Mouse (Mus musculus): Measurements from ENCODE around the gene Gng4. TPM values are rescaled to one million over a fixed set of nuclear protein-coding genes. Genes with fewer than 3 reads are reported as not detected.

The Gng4 gene
- polyA plus RNA-seq, 2 experiments = 0.02 TPM; not detected in 1

DNA sequence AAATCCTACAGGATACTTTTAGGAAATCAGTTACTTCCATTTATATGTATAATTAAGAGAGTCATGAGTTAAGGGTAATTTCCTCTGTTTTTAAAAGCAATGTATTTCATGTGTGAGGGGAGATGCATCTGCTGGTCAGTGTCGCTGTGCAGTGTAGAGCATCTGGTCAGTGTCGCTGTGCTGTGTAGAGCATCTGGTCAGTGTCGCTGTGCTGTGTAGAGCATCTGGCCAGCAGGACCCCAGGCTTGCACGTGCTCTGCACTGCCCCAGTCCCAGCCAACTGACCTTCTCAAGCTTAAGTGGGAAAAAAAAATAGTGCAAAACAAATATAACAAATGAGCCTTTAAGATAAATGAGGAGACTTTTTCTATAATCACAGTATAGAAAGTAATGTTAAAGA, 73.3 kb downstream of the Gng4 start:
- Histone ChIP-seq H3K4me1 (replicated peaks; ENCODE audit: control insufficient read depth in 2 of 2, insufficient read depth in 2 of 2, low read length in 1 of 2) (no peaks in the 10 kb centered on the region), H3K9me3 (ENCODE audit: control insufficient read depth, low read length) (no peaks in the 10 kb centered on the region), H3K4me3 (ENCODE audit: insufficient read depth in 1 of 2, low read depth in 2 of 2, low read length in 2 of 2) (no peak overlapping the region), H3K27me3 (ENCODE audit: control insufficient read depth, insufficient read depth, low read length) (no peaks in the 10 kb centered on the region), H3K9ac (replicated peaks) (no peak overlapping the region), H3K36me3 (replicated peaks; ENCODE audit: control insufficient read depth, insufficient read depth, low read depth) (no peaks in the 10 kb centered on the region), H3K4me2 (ENCODE audit: low read depth) (no peak overlapping the region), H3K27ac (no peak overlapping the region)
- ATAC-seq (ENCODE audit: insufficient read depth) (no peak), DNase-seq (ENCODE audit: low read depth in 3 of 3, low spot score in 3 of 3) (no peak)
- 64% methylated on average over 4 of the region's 4 CpGs for WGBS (ENCODE audit: insufficient replicate concordance)
- no peak for TF ChIP-seq CTCF (IDR thresholded peaks at IDR 0.05; ENCODE audit: low read depth)
- TF ChIP-seq EP300 (IDR thresholded peaks at IDR 0.05; ENCODE audit: low read depth) = no peak

DNA sequence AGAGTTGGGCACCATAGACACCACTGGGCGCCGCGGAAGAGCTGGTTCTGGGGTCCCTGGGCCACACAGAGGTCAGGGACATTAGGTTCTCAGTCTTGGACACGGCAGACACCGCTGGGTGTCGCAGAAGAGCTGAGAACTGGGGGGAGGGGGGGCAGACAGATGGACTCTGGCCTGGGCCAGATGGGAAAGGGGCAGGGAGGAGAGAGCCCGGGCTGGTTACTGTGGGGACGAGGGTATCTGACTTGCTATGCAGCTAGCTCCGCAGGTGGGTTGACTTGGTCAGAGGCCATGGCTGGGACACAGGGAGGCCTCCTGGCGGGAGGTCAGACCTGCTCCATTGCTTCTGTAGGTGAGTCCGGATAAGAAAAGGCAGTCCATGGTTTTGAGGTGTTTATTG, 78.5 kb downstream of the Gng4 start:
- Histone ChIP-seq H3K4me1 (replicated peaks; ENCODE audit: control insufficient read depth in 2 of 2, insufficient read depth in 2 of 2, low read length in 1 of 2) (no peaks in the 10 kb centered on the region), H3K4me2 (ENCODE audit: low read depth) (no peak overlapping the region), H3K4me3 (ENCODE audit: insufficient read depth in 1 of 2, low read depth in 2 of 2, low read length in 2 of 2) (no peak overlapping the region), H3K27ac (no peak overlapping the region), H3K36me3 (replicated peaks; ENCODE audit: control insufficient read depth, insufficient read depth, low read depth) (no peaks in the 10 kb centered on the region), H3K27me3 (ENCODE audit: control insufficient read depth, insufficient read depth, low read length) (no peaks in the 10 kb centered on the region), H3K9ac (replicated peaks) (no peak overlapping the region), H3K9me3 (ENCODE audit: control insufficient read depth, low read length) (no peaks in the 10 kb centered on the region)
- 61% methylated on average over 11 of the region's 11 CpGs for WGBS (ENCODE audit: insufficient replicate concordance)
- TF ChIP-seq CTCF (IDR thresholded peaks at IDR 0.05; ENCODE audit: low read depth) (no peak), EP300 (IDR thresholded peaks at IDR 0.05; ENCODE audit: low read depth) (no peak)
- DNase-seq (ENCODE audit: low read depth in 3 of 3, low spot score in 3 of 3) (no peak), ATAC-seq (ENCODE audit: insufficient read depth) (no peak)

DNA sequence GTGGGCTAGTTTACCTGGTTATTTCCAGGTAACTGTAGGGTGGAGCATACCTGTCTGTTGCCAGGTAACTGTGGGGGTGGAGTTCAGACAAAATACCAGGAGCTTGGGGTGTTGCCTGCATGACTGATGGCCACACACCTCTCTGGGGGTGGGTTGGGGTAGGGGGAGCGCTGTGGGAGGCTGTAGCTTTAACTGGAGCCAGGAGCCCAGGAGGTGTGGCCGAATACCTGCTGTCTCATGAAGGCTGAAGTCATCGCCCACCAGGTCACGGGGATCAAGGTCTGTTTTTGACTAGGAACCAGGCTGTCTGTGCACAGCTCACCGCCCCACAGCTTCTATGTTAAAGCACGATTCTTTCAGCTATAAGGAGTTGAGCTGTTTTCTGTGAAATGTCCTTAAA, 79.1 kb downstream of the Gng4 start:
- Histone ChIP-seq H3K4me1 (replicated peaks; ENCODE audit: control insufficient read depth in 2 of 2, insufficient read depth in 2 of 2, low read length in 1 of 2) (no peaks in the 10 kb centered on the region), H3K36me3 (replicated peaks; ENCODE audit: control insufficient read depth, insufficient read depth, low read depth) (no peaks in the 10 kb centered on the region), H3K4me3 (ENCODE audit: insufficient read depth in 1 of 2, low read depth in 2 of 2, low read length in 2 of 2) (no peak overlapping the region), H3K27ac (no peak overlapping the region), H3K9me3 (ENCODE audit: control insufficient read depth, low read length) (no peaks in the 10 kb centered on the region), H3K4me2 (ENCODE audit: low read depth) (no peak overlapping the region), H3K27me3 (ENCODE audit: control insufficient read depth, insufficient read depth, low read length) (no peaks in the 10 kb centered on the region), H3K9ac (replicated peaks) (no peak overlapping the region)
- ATAC-seq (ENCODE audit: insufficient read depth) (0 out of 2 replicates have a peak, but pooled peaks have one; percentile 21), DNase-seq (ENCODE audit: low read depth in 3 of 3, low spot score in 3 of 3) (peak in 1 of 3 experiments; percentile 1)
- whole genome bisulfite sequencing (ENCODE audit: insufficient replicate concordance) = 52% methylated on average over 6 of the region's 6 CpGs
- TF ChIP-seq CTCF (IDR thresholded peaks at IDR 0.05; ENCODE audit: low read depth) (no peak), EP300 (IDR thresholded peaks at IDR 0.05; ENCODE audit: low read depth) (no peak)

DNA sequence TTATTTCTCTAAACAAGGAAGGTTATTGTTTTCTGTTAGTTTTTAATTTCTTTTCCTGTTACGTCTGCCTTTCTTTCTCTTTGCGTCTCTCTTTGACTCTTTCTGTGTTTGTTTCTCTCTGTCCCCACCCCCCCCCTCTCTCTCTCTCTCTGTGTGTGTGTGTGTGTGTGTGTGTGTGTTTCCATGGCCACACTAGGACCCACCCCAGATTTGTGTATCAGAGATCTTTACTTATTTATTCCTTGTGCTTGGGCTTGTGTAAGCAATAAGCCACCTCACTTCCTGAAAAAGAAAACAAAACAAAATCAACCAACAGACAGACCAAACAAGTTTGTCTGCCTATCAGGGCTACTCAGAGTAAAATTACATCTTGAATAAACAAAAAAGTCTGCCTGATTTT, 82.5 kb downstream of the Gng4 start:
- ATAC-seq (ENCODE audit: insufficient read depth) (no peak), DNase-seq (ENCODE audit: low read depth in 3 of 3, low spot score in 3 of 3) (no peak)
- WGBS (ENCODE audit: insufficient replicate concordance) = 54% methylated on average over 2 of the region's 2 CpGs
- no peaks in the 10 kb centered on the region for H3K36me3 ChIP-seq (replicated peaks; ENCODE audit: control insufficient read depth, insufficient read depth, low read depth)
- H3K27me3 ChIP-seq (ENCODE audit: control insufficient read depth, insufficient read depth, low read length) = no peaks in the 10 kb centered on the region
- no peaks in the 10 kb centered on the region for H3K9me3 ChIP-seq (ENCODE audit: control insufficient read depth, low read length)
- H3K9ac ChIP-seq (replicated peaks) = no peak overlapping the region
- H3K4me3 ChIP-seq (ENCODE audit: insufficient read depth in 1 of 2, low read depth in 2 of 2, low read length in 2 of 2) = no peak overlapping the region
- H3K4me2 ChIP-seq (ENCODE audit: low read depth) = no peak overlapping the region
- no peaks in the 10 kb centered on the region for H3K4me1 ChIP-seq (replicated peaks; ENCODE audit: control insufficient read depth in 2 of 2, insufficient read depth in 2 of 2, low read length in 1 of 2)
- TF ChIP-seq EP300 (IDR thresholded peaks at IDR 0.05; ENCODE audit: low read depth) (no peak), CTCF (IDR thresholded peaks at IDR 0.05; ENCODE audit: low read depth) (no peak)
- H3K27ac ChIP-seq = no peak overlapping the region

DNA sequence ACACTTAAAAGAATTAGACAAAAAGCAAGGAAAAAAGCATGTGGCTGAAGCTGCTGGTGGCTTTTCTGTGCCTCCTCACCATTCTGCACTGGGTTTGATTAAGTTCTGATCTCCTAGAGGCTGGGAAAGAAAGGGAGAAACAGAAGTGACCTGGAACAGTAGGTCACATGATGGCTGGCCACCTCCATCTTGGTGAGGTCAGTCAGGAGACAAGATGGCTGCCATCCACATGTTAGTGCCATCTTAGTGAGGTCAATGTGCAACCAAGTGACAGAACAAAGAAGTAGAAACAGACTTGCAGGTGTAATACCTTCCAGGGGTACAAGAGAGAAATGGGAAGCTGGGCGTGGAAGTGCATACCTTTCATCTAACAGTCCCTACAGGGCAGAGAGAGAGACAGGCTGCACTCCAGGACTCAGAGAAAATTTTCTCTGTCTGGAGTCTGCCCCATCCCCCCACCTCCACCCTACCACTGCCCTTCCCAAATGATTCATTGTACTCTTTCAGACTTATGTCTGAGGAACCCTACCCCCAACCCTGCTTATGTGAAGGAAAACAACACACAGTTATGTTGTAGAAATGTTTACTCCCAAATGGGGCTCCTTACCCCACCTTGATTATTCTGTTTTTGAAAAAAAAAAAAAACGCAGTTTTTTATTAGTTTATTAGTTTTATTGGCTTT, 83.4 kb downstream of the Gng4 start:
- peak in 1 of 3 experiments; percentile 1 for DNase-seq (ENCODE audit: low read depth in 3 of 3, low spot score in 3 of 3)
- H3K27ac ChIP-seq = no peak overlapping the region
- H3K36me3 ChIP-seq (replicated peaks; ENCODE audit: control insufficient read depth, insufficient read depth, low read depth) = no peaks in the 10 kb centered on the region
- H3K4me3 ChIP-seq (ENCODE audit: insufficient read depth in 1 of 2, low read depth in 2 of 2, low read length in 2 of 2) = no peak overlapping the region
- no peak for TF ChIP-seq CTCF (IDR thresholded peaks at IDR 0.05; ENCODE audit: low read depth)
- TF ChIP-seq EP300 (IDR thresholded peaks at IDR 0.05; ENCODE audit: low read depth) = no peak
- H3K9me3 ChIP-seq (ENCODE audit: control insufficient read depth, low read length) = no peaks in the 10 kb centered on the region
- WGBS (ENCODE audit: insufficient replicate concordance) = 59% methylated on average over 2 of the region's 2 CpGs
- no peaks in the 10 kb centered on the region for H3K4me1 ChIP-seq (replicated peaks; ENCODE audit: control insufficient read depth in 2 of 2, insufficient read depth in 2 of 2, low read length in 1 of 2)
- H3K4me2 ChIP-seq (ENCODE audit: low read depth) = no peak overlapping the region
- no peak overlapping the region for H3K9ac ChIP-seq (replicated peaks)
- no peaks in the 10 kb centered on the region for H3K27me3 ChIP-seq (ENCODE audit: control insufficient read depth, insufficient read depth, low read length)
- no peak for ATAC-seq (ENCODE audit: insufficient read depth)
